Mouse (Mus musculus) spleen, adult 2 months (tissue): ENCODE results near the gene Micall1. TPM values are rescaled to one million over a fixed set of nuclear protein-coding genes. Genes with fewer than 3 reads are reported as not detected.

Experiments used
- DNase-seq, 2 experiments: peaks; one replicate each; pipeline versions ENCODE4 v3.0.0 to v3.0.0-alpha.2; 2012 to 2021; ENCODE audit warnings: low spot score in 2 of 2, low read depth in 1 of 2
- H3K27ac ChIP-seq: fragments of 200-500 bp; 2 replicates; pipeline ENCODE4 v1.5.1; 2012; ENCODE audit warnings: low read length, inconsistent platforms; ENCODE audit not compliant: insufficient read depth
- H3K27me3 ChIP-seq: fragments of 200-500 bp; 2 replicates; pipeline ENCODE4 v1.6.1; 2012; ENCODE audit warnings: mild to moderate bottlenecking, moderate library complexity, low read length, inconsistent platforms; ENCODE audit not compliant: control insufficient read depth, insufficient read depth
- H3K36me3 ChIP-seq: fragments of 200-500 bp; 2 replicates; pipeline ENCODE4 v1.6.1; 2012; ENCODE audit warnings: mild to moderate bottlenecking, low read length, inconsistent platforms; ENCODE audit not compliant: control insufficient read depth, insufficient read depth
- H3K4me1 ChIP-seq: fragments of 200-500 bp; 2 replicates; pipeline ENCODE4 v1.6.1; 2011; ENCODE audit warnings: inconsistent platforms; ENCODE audit not compliant: control insufficient read depth, insufficient read depth, insufficient read length
- H3K4me3 ChIP-seq: fragments of 200-500 bp; 2 replicates; pipeline ENCODE4 v1.5.1; 2011; ENCODE audit warnings: mild to moderate bottlenecking, inconsistent platforms; ENCODE audit not compliant: insufficient read depth, insufficient read length; ENCODE audit errors: extremely low read depth
- CTCF ChIP-seq: fragments of 200-500 bp; IDR thresholded peaks from 2 replicates; pipeline ENCODE4 v1.5.1; 2011; ENCODE audit warnings: mild to moderate bottlenecking, inconsistent platforms; ENCODE audit not compliant: insufficient read depth, insufficient read length, insufficient replicate concordance; ENCODE audit errors: extremely low read depth
- POLR2A ChIP-seq: fragments of 200-500 bp; IDR thresholded peaks from 2 replicates; pipeline ENCODE4 v1.6.1; 2011; ENCODE audit warnings: low read depth, low read length, inconsistent platforms
- WGBS: fragments of 180-500 bp; shearing (Covaris S2); methylation state at CpG from one replicate; pipeline ENCODE4 v1.1.7; 2018; 5-methylcytosine and 5-hydroxymethylcytosine counted together
- polyA plus RNA-seq: library from polyadenylated mRNA; depleted of rRNA; stranded (reverse); fragments of >200 nt; gene quantifications from 2 replicates; pipeline ENCODE4 v1.2.3, GENCODE M21; 2012

The Micall1 gene
- polyA plus RNA-seq, 1 experiment = 20.0 TPM

- no peak for TF ChIP-seq POLR2A
- TF ChIP-seq CTCF = no peak
- H3K4me3 ChIP-seq = no peak overlapping the region
- no peak for DNase-seq
- no peaks in the 10 kb centered on the region for H3K27me3 ChIP-seq
- no peak overlapping the region for H3K27ac ChIP-seq
- 86% methylated on average over 2 of the region's 2 CpGs for WGBS
- H3K36me3 ChIP-seq = no peaks in the 10 kb centered on the region
- no peaks in the 10 kb centered on the region for H3K4me1 ChIP-seq
Measured at GRCm38 (mm10) chr15:79105804-79106203, 2.9 kb upstream of the Micall1 start.

DNA sequence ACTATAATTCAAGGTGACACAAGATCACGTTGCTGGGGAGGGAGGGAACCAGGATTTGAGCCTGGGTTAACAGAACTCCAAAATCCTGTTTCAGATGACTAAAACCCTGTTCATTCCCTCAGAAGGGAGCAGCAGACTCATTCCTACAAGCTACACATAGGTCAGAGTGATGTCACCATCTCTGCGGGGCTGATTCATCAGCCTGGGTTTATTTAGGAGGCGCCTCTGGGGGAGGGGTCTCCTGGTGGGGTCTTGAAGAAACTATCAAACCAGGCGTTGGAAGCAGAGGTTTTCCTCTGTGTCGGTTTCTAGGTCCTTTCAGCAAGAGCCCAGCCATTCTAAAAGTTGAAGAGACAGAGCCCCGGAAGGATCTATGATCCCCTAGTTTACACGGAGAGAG lies 732 bp upstream of the Micall1 start:
- Histone ChIP-seq H3K36me3 (0 out of 2 replicates have a peak, but pooled peaks cover 2% of the 10 kb centered on the region), H3K4me3 (no peak overlapping the region), H3K4me1 (no peaks in the 10 kb centered on the region), H3K27me3 (no peaks in the 10 kb centered on the region), H3K27ac (no peak overlapping the region)
- WGBS = 58% methylated on average over 7 of the region's 7 CpGs
- DNase-seq = no peak
- TF ChIP-seq POLR2A = no peak
- no peak for TF ChIP-seq CTCF

- under 1% methylated on average over 46 of the region's 46 CpGs for whole genome bisulfite sequencing
- peak overlapping the region; percentile 80 for H3K4me3 ChIP-seq
- no peaks in the 10 kb centered on the region for H3K27me3 ChIP-seq
- no peak for TF ChIP-seq CTCF
- no peak for TF ChIP-seq POLR2A
- H3K36me3 ChIP-seq = 0 out of 2 replicates have a peak, but pooled peaks cover 3% of the 10 kb centered on the region
- H3K4me1 ChIP-seq = no peaks in the 10 kb centered on the region; the same call in 1 of the 2 replicates
- no peak for DNase-seq
- peak overlapping the region; percentile 84 for H3K27ac ChIP-seq
Measured at GRCm38 (mm10) chr15:79109321-79109934, 730 bp downstream of the Micall1 start.

GRCm38 (mm10) chr15:79110031-79110430 lies 1.3 kb downstream of the Micall1 start:
- Histone ChIP-seq H3K27me3 (no peaks in the 10 kb centered on the region), H3K27ac (no peak overlapping the region), H3K36me3 (peaks cover 3% of the 10 kb centered on the region; the same call in 1 of the 2 replicates), H3K4me1 (no peaks in the 10 kb centered on the region; the same call in 1 of the 2 replicates), H3K4me3 (peak overlapping the region; percentile 80)
- TF ChIP-seq CTCF = no peak
- no peak for TF ChIP-seq POLR2A
- DNase-seq = no peak
- WGBS = 24% methylated on average over 9 of the region's 9 CpGs

DNA sequence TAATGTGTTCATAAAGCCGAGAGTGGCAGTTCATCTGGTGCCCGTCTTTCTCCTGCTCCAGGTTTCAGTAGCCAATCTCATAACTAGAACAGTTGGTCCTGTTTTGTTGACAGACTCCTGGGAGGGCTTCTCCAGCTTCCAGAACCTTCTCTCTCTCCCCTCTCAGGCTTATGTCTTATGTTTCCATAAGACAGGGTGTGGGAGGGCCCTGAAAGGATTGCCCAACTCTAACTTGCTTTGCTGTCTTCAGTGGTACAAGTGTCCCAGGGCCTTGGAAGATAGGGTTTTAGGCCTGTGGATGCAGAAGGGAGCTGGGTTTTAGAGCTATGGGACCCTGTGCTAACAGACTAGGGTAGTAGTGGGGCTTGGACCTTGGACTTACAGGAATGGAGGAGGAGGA lies 1.8 kb downstream of the Micall1 start:
- 93% methylated on average over 2 of the region's 2 CpGs for WGBS
- no peak for TF ChIP-seq CTCF
- no peak for TF ChIP-seq POLR2A
- Histone ChIP-seq H3K27ac (no peak overlapping the region), H3K27me3 (no peaks in the 10 kb centered on the region), H3K36me3 (peaks cover 4% of the 10 kb centered on the region; the same call in 1 of the 2 replicates), H3K4me1 (no peaks in the 10 kb centered on the region; the same call in 1 of the 2 replicates), H3K4me3 (no peak overlapping the region)
- no peak for DNase-seq

- H3K4me3 ChIP-seq = no peak overlapping the region
- no peak for TF ChIP-seq POLR2A
- TF ChIP-seq CTCF = no peak
- WGBS = 75% methylated on average over 4 of the region's 4 CpGs
- no peak overlapping the region for H3K27ac ChIP-seq
- H3K27me3 ChIP-seq = no peaks in the 10 kb centered on the region
- H3K36me3 ChIP-seq = peaks cover 8% of the 10 kb centered on the region; the same call in 1 of the 2 replicates
- no peaks in the 10 kb centered on the region; the same call in 1 of the 2 replicates for H3K4me1 ChIP-seq
- DNase-seq = no peak
Measured at GRCm38 (mm10) chr15:79111774-79112173, 3.1 kb downstream of the Micall1 start.

GRCm38 (mm10) chr15:79115276-79115675 lies 6.6 kb downstream of the Micall1 start:
- Histone ChIP-seq H3K36me3 (peaks cover 16% of the 10 kb centered on the region), H3K27me3 (no peaks in the 10 kb centered on the region), H3K4me3 (no peak overlapping the region), H3K4me1 (no peaks in the 10 kb centered on the region; the same call in 1 of the 2 replicates), H3K27ac (peak overlapping the region; percentile 44)
- no peak for DNase-seq
- TF ChIP-seq CTCF (no peak), POLR2A (no peak)
- WGBS = 37% methylated on average over 5 of the region's 5 CpGs
